Mouse (Mus musculus) heart, adult 11 months (tissue): Measurements from ENCODE around the gene Sympk.

Source experiments
- DNase-seq: peaks from one replicate; pipeline ENCODE4 v3.0.0; 2022

Gene Sympk

GRCm38 (mm10) chr7:19007026-19007977, 16.9 kb upstream of the Sympk start:
- DNase-seq: peak; percentile 93

DNA sequence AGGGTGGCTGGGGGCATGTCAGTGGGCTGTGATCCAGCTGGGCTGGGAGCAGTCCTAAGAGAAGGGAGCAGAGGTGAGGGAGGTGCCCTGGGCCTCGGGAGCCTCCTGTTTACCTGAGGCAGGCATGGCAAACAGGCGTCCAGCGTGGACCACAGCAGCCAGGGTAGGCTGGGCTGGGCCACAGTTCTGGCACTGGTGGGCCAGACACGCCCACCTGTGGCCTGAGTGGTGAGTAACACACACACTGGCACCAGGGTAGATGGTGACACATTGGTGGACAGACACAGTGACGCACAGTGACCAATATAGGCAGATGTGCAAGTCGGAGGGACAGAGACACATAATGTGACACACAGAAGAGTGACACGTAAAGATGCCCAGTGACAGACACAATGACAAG, 13.6 kb upstream of the Sympk start:
- no peak for DNase-seq

DNA sequence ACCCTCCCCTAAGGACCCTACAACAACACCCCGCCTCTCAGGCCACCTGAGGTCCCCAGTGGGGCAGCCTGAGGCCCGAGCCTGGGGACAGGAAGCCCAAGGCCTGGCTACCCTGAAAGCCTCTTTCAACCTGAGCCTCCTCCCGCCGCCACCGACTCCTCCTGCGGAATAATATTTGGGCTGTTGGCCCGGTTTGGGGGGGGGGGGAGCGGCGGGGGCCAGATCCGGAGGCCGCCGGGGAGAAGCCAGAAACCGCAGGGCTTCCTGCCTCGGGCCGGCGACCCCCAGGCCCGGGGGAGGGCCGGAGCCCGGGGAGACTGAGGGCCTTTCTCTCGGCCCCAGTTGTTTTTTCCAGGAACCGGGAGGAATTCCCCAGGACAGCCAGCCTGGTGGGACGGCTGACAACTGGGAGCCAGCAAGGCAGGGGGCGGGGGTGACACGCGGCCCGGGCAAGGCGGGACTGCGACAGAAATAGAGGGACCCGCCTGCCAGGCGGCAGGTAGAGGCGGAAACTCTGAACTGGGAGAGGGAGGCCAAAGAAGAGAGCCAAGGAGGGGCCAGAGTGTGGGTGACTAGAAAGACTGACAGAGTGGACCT, 12.1 kb upstream of the Sympk start:
- DNase-seq: peak; percentile 95

- no peak for DNase-seq
Measured at GRCm38 (mm10) chr7:19012882-19013281, 11.3 kb upstream of the Sympk start.

DNA sequence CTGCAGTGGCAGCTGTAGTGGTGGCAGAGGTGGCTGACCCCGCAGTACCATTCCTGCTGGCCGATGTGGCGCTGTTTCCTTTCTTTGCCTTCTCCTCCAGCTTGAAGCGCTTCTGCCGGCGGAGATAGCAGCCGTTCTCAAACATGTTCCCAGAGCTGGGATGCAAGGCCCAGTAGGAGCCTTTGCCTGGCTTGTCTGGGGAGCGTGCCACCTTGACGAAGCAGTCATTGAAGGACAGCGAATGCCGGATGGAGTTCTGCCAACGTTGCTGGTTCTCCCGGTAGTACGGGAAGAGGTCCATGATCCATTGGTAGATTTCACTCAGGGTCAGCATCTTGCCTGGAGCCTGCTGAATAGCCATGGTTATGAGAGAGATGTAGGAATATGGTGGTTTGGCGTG, 9.7 kb upstream of the Sympk start:
- no peak for DNase-seq

DNA sequence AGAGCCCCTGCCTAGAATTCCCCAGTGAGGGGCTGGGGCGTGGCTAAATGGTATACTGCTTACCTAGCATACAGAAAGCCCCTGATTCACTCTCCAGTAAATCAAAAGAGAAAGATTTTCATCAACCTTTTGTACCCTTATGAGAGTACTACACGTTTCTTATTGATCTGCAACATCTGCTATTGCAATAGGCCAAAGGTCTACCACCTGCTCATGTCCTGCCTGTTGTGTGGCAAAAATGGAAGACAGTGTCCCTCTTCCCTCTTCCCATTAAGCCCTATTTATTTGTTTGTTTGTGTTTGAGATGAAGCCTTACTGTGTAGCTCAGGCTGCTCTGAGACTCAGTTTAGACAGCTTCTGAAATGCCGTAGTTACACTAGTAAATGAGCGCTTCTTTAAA, 8.1 kb upstream of the Sympk start:
- DNase-seq: no peak

DNA sequence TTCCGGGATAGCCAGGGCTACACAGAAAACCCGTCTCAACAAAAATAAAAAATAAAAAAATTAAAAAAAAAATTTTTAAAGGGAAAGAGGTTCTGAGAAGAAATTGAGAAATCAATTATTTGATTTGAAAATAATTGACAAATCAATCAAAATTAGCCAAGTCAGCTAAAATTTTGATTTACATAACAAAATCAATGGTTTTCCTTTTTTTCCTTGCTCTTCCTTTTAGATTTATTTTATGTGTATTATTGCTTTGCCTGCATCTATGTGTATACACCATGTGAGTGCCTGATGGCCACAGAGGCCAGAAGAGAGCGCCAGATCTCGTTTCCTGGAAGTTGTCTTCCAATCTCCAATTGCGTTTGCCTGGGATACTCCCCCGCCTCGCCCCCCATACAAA, 6.3 kb upstream of the Sympk start:
- no peak for DNase-seq

DNA sequence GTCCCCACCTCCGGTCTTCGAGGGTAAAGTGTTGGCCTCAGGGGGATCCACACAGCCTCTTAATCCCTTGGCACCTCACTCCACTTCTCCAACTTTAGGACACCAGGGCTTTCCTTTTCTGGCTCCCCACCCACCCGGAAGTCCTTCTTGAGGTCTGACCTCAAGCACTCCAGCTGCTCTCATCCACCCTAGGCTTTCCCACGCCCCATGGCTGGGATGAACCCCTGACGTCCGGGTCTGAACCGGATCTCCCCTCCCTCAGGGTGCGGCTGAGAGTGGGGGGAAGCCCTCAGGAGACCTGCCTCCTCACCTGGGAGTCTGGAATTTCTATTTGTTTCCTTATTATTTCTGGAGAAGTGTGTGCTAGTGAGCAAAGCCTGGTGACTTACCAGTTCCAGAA, 3.1 kb upstream of the Sympk start:
- DNase-seq: peak; percentile 91

DNA sequence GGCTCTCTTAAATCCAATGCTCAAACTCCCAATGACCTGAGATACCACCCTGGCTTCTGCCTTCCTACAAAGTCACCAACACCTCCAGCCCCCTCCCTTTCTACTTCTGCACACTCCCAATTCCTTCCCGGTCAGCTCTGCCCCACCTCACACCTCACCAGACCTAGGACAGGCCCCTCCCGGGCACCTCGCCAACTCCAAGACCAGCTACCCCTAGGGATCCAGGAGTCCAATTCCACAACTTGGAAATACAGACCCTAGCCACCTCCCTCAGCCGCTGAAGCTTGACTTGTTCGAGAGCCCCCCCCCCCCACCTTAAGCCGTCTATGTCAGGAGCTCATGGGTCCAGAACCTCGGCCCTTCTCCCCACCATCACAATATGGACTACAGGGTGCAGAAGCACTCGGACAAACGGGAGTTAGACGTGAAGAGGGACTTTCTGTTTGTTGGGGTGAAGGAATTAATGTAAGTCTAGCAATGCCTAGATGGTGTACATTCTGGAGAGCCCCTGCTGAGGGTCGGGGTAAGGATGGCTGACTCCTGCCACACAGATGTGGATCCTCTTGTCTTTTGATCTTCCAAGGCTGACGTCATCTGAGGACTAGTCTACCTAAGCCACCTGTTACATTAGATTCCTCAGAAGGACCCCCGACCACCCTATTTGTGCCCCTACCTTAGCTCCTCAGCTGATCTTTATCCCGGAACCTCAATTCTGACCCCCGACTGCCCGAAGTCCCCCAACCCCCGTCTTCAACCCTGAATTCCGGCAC, 1.8 kb upstream of the Sympk start:
- peak; percentile 90 for DNase-seq

GRCm38 (mm10) chr7:19023357-19023814, 791 bp upstream of the Sympk start, which contains the start of gene Foxa3:
TSS of gene Foxa3 (minus strand) at chr7:19023538.
- DNase-seq: peak; percentile 97

DNA sequence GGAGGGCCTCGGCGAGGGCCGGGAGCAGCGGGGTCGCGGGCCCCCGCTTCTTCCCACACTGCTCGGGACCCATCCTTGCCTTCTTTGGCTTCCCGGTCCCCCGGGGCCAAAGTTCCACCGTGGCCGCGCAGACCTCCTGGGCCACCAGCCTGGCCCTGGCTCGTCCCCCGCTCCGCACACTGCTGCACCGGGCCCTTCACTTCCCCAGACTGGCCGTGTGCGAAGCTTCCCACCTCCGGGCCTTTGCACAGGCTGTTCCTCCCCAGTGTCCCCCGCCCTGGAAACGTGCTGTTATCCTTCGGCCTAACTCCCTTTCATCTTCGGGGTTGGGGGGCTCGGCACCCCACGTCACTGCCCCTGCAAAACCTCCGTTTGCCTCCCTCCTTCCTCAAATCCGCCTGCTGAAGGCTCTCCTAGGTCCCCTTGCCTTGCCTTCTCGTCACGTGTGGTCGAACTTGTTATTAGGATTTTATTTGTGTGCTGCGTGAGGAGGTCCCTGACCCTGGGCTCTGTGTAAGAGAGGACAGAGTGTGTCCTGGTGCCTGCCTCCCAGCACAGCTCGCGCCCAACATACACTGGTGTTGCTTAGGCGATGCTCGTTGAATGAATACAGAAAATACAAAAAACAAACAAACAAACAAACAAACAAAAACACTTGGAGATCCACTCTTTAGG, 541 bp downstream of the Sympk start:
- no peak for DNase-seq

GRCm38 (mm10) chr7:19028067-19028466, 3.9 kb downstream of the Sympk start:
- DNase-seq: no peak

DNA sequence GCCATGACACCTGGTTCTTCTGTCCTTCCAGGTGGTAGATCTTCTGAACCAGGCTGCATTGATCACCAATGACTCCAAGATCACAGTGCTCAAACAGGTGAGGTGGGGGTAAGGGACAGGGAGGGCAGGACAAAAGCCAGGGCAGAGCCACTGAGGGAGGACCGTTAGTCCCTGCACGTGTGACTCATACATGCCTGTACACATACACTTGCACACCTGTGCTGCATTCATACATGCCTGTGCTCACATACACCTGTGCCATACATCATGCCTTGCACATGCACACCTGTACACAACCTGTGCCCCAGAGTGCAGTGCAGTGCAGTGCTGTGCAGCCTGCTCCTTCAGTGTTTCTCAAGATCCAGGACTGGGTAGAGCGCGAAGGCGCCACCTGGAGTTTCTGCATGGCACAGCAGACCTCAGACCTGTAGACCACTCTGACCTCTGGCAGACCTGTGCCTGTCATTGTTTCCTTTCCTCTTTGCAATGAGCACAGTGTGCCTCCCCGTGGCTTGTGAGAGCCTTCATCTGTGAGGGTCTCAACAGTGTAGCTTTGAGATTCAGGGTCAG, 5.0 kb downstream of the Sympk start:
- peak; percentile 93 for DNase-seq

- no peak for DNase-seq
Measured at GRCm38 (mm10) chr7:19031641-19032040, 7.5 kb downstream of the Sympk start.

DNA sequence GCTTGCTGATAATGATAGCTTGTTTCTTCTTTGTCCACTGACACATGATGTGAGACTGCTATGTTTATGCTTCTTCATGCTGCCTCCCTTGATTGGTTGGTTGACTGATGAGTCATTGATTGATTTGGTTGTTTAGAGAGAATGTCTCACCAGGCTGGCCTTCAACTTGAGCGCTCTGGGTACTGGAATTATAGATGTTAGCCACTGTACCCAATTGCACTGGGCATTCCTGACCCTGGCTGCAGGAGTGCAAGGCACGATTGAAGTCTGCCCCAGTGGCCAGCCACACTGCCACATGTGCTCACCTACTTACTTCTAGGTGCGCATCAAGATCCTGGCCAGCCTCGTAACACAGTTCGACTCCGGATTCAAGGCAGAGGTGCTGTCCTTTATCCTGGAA, 20.4 kb downstream of the Sympk start:
- DNase-seq: no peak

GRCm38 (mm10) chr7:19046286-19047069, 22.3 kb downstream of the Sympk start:
- DNase-seq: peak; percentile 94

DNA sequence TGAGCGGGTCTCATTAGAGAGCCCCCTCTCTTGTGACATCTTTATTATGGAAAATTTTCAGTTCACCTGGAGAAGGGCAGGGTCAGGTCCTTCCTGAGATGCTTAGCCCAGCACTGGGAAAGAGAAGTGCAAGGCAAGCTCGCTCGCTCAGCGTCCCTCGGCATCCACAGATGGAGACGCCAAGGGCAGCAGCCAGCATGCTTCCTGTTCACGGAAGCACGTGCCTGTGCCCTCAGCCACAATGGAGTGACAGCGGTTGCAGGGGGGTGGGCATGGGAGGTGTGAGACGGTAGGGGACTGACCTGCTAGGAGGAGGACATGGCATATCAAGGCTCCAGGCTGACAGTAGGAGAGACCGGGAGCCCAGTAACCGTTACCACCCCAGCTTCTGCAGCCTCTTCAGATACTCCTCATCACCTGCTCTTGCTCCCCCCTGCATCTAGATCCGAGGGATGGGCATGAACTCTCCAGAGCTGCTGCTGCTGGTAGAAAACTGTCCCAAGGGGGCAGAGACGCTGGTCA, 23.9 kb downstream of the Sympk start:
- peak; percentile 87 for DNase-seq

DNA sequence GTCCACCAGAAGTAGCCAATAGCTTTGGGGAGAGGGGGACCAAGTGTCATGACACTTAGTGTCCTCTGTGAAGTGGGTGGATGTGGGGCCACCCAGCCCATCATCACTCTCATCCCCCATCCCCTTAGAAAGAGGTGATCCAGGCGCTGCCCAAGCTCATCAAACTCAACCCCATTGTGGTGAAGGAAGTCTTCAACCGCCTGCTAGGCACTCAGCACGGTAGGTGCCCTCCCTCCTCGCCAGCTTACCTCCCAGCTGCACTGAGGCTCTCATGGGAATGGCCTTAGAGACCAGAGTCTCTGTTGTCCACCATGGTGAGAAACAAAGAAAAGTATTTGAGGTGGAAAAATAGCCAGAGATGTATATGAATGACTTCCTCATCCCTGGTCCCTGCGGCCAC, 25.1 kb downstream of the Sympk start:
- DNase-seq: peak; percentile 90

- DNase-seq: peak; percentile 90
Measured at GRCm38 (mm10) chr7:19050172-19050571, 26.0 kb downstream of the Sympk start.

DNA sequence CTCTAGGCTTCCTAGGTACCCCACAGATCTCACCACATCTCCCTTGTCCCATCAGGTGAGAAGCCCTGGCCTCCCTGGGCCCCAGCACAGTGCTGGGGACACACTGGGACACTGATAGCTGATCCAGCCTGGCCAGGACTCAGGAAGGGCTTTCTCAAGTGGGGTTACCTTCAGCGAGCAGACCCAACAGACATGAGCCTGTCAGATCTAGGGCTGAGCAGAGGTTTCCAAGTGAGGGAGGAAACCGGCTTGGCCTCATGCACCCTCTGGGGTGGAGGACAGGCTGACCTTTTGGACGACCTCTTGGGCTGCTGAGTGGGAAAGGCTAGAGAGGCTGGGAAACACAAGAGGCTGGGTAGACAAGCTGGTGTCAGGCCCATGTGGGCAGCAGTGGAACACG, 27.0 kb downstream of the Sympk start:
- peak; percentile 93 for DNase-seq
